Mouse (Mus musculus) forelimb bud, embryonic 11.5 days (tissue): ENCODE measurements around the gene Sds.
A peak's percentile ranks its signal among the peaks of the same experiment; 100 is the strongest.
"Not testable (repeated sequence)": the region's sequence is repeated elsewhere in the genome, so short reads cannot be mapped to it uniquely, and the experiment has no call there.

Source experiments
- DNase-seq: peaks from one replicate; pipeline ENCODE4 v3.0.0-alpha.2; 2012; ENCODE audit warnings: low read depth, low spot score

Gene Sds

GRCm38 (mm10) chr5:120487844-120488243 is 11.5 kb downstream of the Sds start:
- no peak for DNase-seq

- DNase-seq = no peak
These were observed 14.4 kb downstream of the Sds start for GRCm38 (mm10) chr5:120490679-120491192.

DNA sequence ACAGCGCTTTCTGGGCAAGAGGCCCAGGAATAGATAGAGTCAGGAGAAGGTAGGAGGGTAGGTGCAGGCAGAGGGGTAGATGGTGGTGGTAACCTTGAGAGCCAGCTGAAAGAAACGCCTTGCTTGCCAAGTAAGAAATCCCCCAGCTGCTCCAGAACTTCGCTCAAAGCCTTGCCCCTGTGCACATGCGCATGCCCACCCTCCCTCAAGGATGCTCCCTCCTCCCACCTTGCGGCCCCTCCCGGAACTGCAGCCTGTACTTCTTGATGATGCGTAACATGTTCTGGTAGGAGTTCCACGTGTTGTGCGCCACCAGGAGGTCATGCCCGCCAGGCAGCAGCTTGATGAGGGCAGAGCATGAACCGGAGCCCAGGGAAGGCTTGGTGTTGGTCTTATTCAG is 16.1 kb downstream of the Sds start:
- no peak for DNase-seq

GRCm38 (mm10) chr5:120493440-120493839 is 17.1 kb downstream of the Sds start:
- no peak for DNase-seq

- no peak for DNase-seq
These were observed 17.6 kb downstream of the Sds start for GRCm38 (mm10) chr5:120493873-120494395.

DNA sequence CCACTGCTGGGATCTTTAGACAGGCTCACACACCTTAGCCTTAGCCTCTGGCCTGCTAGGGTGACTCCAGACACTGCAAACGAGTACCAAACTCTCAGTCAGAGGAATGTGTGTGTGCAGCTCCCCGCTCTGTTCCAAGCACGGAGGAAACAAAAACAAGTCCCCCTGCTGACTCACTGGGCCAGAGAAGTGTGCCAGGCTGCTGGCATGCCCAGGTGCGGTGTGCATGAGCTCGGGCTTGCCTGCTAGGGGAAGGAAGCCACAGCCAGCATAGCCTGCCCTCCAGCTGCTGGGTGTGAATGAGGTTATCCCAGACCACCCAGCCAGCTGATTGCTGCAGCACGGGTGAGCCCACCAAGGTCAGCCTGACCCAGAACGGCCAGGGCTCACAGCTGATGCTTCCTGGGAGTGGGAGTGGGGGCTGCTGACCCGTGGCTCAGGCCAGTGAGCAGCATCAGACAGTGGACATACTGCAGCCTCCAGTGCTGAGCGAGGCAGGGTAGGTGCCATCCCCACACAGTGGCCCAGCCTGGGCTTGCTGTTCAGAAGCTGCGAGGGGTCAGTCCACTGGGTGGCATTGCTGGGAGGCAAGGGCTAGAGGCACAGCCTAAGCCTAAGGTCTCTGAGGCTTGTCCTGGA is 18.9 kb downstream of the Sds start:
- no peak for DNase-seq

DNA sequence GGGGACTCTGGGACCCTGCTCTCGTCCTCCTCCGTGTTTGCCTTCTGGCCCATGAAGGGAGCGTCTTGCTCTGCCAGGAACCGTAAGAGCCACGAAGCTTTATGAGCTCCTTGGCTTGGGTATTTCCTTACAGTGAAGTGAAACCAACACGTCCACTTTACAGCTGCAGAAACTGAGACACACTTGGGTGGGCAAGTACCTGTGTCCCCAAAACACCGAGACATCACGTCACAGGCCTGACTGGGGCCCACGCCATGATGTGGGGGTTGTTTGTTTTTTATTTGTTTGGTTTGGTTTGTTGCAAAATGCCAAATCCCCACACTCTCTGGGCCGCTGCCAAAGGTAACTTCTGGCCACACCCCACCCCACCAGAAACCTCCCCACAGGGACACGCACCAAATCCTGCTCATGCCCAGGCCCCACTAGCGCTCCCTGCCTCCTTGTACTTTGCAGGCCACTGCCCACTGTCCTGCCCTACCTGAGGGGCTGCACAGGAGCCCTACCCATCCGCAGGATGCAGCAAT is 19.4 kb downstream of the Sds start:
- DNase-seq = no peak

GRCm38 (mm10) chr5:120497071-120497470 is 20.7 kb downstream of the Sds start:
- no peak for DNase-seq

GRCm38 (mm10) chr5:120499202-120499601 is 22.9 kb downstream of the Sds start:
- DNase-seq = no peak

DNA sequence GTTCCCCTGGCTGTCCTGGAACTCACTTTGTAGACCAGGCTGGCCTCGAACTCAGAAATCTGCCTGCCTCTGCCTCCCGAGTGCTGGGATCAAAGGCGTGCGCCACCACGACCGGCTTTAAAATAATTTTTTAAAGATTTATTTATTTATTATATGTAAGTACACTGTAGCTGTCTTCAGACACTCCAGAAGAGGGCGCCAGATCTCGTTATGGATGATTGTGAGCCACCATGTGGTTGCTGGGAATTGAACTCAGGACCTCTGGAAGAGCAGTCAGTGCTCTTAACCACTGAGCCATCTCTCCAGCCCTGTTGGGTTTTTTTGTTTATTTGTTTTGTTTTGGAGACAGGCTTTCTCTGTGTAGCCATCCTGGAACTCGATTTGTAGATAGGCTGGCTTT is 24.3 kb downstream of the Sds start:
- DNase-seq = not testable (repeated sequence)

GRCm38 (mm10) chr5:120502147-120502621 is 25.9 kb downstream of the Sds start:
- DNase-seq = no peak

GRCm38 (mm10) chr5:120502675-120503143 is 26.4 kb downstream of the Sds start:
- DNase-seq = no peak

GRCm38 (mm10) chr5:120503144-120503795 is 26.9 kb downstream of the Sds start, which contains the start of gene Plbd2:
TSS of gene Plbd2 (minus strand) at chr5:120503625.
- DNase-seq = peak; percentile 83

DNA sequence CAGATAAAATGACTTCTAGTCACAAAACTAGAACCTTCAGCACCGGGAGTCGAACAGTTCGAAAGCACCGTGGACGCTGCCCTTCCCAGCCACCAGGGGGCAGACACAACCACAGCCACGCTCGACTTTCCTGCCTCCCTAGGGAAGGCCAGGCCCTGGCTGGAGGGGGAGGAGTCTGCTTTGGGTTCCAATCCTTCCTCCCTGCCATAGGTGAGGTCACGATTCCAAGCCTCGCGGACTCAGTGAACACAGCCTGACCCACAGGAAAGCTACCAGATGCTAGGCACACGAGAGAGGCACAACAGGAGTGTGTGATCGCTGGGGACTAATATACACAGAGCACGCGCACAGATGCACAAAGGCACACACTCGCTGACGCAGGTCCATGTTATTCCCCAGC is 29.0 kb downstream of the Sds start:
- peak; percentile 76 for DNase-seq

DNA sequence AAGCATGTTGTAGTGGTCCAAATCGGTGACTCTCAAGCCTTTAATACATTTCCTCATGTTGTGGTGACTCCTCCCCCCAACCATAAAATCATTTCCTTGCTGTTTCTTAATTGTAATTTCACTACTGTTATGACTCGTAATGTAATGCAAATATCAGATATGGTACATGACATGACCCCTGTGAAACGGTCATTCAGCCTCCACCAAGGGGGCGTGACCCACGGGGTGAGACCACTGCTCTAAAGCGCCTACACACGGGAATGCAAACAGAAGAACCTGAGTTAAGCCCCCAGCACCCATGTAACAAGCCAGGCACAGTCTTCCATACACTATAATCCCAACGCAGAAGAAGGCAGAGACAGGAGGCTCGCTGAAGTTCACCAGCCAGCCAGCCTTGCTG is 29.5 kb downstream of the Sds start:
- no peak for DNase-seq

GRCm38 (mm10) chr5:120506490-120506889 is 30.2 kb downstream of the Sds start:
- no peak for DNase-seq

DNA sequence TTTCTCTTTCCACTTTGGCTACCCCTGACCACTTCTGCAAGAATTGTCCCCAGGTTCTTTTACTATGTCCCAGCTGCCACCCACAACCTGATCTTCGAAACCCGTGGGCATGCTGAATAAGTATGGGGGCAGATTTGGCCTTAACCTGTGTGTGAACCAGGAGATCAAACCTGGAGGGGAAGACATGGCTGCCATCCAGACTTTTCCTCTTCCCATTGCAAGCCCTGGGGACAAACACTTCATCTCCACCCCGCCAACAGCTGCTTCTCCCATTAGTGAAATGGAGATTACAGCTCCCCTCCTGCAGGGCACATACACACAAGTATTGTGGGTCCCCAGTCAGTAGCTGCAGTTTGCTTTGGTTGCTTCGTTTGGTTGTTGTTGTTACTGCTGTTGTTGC is 31.0 kb downstream of the Sds start:
- no peak for DNase-seq

- DNase-seq = peak; percentile 88
These were observed 34.8 kb downstream of the Sds start, which contains the start of gene Slc8b1 for GRCm38 (mm10) chr5:120510982-120511642. TSS of gene Slc8b1 (plus strand) at chr5:120511168.

- DNase-seq = no peak
These were observed 35.4 kb downstream of the Sds start for GRCm38 (mm10) chr5:120511643-120512220.

GRCm38 (mm10) chr5:120512911-120513555 is 36.7 kb downstream of the Sds start:
- no peak for DNase-seq
